Mouse (Mus musculus) forebrain, postnatal 0 days (tissue): ENCODE measurements at regions not wholly inside any gene's neighbourhood (a gene's known extent, or its start where the extent isn't known, plus 50 kb on each side); places are given as distances from the start of the nearest gene placed in this dataset.

Experiments used
- ATAC-seq: fragments of 200-750 bp; cut with Nextera tagmentation; 2 replicates; pipeline ENCODE4 v1.8.0; 2017; ENCODE audit warnings: mild to moderate bottlenecking, moderate library complexity
- DNase-seq: peaks from one replicate; pipeline ENCODE4 v3.0.0-alpha.2; 2015
- H3K27ac ChIP-seq: fragments of 300-500 bp; sonication (generic); 2 replicates; pipeline ENCODE4 v1.5.1; 2014; ENCODE audit warnings: low read depth, mild to moderate bottlenecking, antibody characterized with exemption, low read length, moderate library complexity, mixed read lengths
- H3K27me3 ChIP-seq: fragments of 300-500 bp; sonication (generic); 2 replicates; pipeline ENCODE4 v1.6.1; 2014; ENCODE audit warnings: mild to moderate bottlenecking, low read length, mixed read lengths; ENCODE audit not compliant: insufficient read depth
- H3K36me3 ChIP-seq: fragments of 300-500 bp; sonication (generic); 2 replicates; pipeline ENCODE4 v1.6.1; 2014; ENCODE audit warnings: mild to moderate bottlenecking, moderate library complexity; ENCODE audit not compliant: insufficient read depth
- H3K4me1 ChIP-seq: fragments of 300-500 bp; sonication (generic); 2 replicates; pipeline ENCODE4 v1.6.1; 2014; ENCODE audit warnings: antibody characterized with exemption; ENCODE audit not compliant: insufficient read depth
- H3K4me2 ChIP-seq: fragments of 300-500 bp; sonication (generic); 2 replicates; pipeline ENCODE4 v1.6.1; 2014; ENCODE audit warnings: low read depth, mild to moderate bottlenecking, moderate library complexity
- H3K4me3 ChIP-seq: fragments of 300-500 bp; sonication (generic); 2 replicates; pipeline ENCODE4 v1.5.1; 2014; ENCODE audit warnings: low read depth, low read length, mixed read lengths
- H3K9ac ChIP-seq: fragments of 300-500 bp; sonication (generic); 2 replicates; pipeline ENCODE4 v1.6.1; 2014; ENCODE audit warnings: mild to moderate bottlenecking
- H3K9me3 ChIP-seq: fragments of 300-500 bp; sonication (generic); 2 replicates; pipeline ENCODE4 v1.6.1; 2016; ENCODE audit warnings: low read length
- CTCF ChIP-seq: sonication (generic); IDR thresholded peaks from 2 replicates; pipeline ENCODE4 v1.5.1; 2016; ENCODE audit warnings: antibody characterized with exemption, control low read depth, low read depth
- WGBS: fragments of 180-500 bp; shearing (Covaris S2); extraction: QIAGEN DNeasy Blood & Tissue Kit; methylation state at CpG from one replicate; pipeline ENCODE4 v1.1.7; 2014; 5-methylcytosine and 5-hydroxymethylcytosine counted together

- no peaks in the 10 kb centered on the region for H3K9me3 ChIP-seq
- no peak for TF ChIP-seq CTCF
- no peaks in the 10 kb centered on the region for H3K36me3 ChIP-seq
- H3K4me2 ChIP-seq = no peak overlapping the region
- H3K9ac ChIP-seq = no peak overlapping the region
- no peak overlapping the region for H3K27ac ChIP-seq
- no peaks in the 10 kb centered on the region for H3K27me3 ChIP-seq
- WGBS = 93% methylated on average over 3 of the region's 3 CpGs
- H3K4me3 ChIP-seq = no peak overlapping the region
- ATAC-seq (no peak), DNase-seq (no peak)
- H3K4me1 ChIP-seq = no peaks in the 10 kb centered on the region
Measured at GRCm38 (mm10) chr16:68428541-68428940, 807.8 kb upstream of the Cadm2 start.

DNA sequence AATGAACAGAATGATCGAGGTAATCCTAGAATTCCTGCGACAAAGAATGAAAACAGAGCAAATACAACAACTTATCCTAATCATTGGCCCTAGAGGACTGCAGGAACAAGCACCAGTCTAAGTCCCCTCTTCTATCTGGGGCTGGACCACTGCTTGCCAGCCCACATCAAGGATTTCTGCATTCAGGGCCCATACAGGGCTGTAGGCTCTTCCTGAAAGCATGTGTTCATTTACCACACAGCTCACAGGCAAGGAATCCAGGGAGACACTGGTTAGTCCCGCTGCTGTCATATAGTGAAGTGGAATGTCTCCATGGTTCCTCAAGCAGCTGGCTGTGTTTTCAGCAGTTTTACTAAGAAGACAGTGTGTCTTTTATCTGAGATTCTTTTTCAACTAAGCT is 806.8 kb upstream of the Cadm2 start:
- Histone ChIP-seq H3K9ac (no peak overlapping the region), H3K4me2 (no peak overlapping the region), H3K4me1 (no peaks in the 10 kb centered on the region), H3K27me3 (no peaks in the 10 kb centered on the region), H3K4me3 (no peak overlapping the region), H3K9me3 (no peaks in the 10 kb centered on the region), H3K36me3 (no peaks in the 10 kb centered on the region), H3K27ac (no peak overlapping the region)
- TF ChIP-seq CTCF = no peak
- ATAC-seq (no peak), DNase-seq (no peak)
- 73% methylated on average over 3 of the region's 3 CpGs for WGBS

- Histone ChIP-seq H3K4me3 (no peak overlapping the region), H3K4me1 (no peaks in the 10 kb centered on the region), H3K4me2 (no peak overlapping the region), H3K36me3 (no peaks in the 10 kb centered on the region), H3K27ac (no peak overlapping the region), H3K9me3 (no peaks in the 10 kb centered on the region), H3K27me3 (no peaks in the 10 kb centered on the region), H3K9ac (no peak overlapping the region)
- no peak for TF ChIP-seq CTCF
- WGBS = 60% methylated on average over 1 of the region's 1 CpGs
- DNase-seq (no peak), ATAC-seq (no peak)
Measured at GRCm38 (mm10) chr16:68425276-68425675, 804.6 kb upstream of the Cadm2 start.

DNA sequence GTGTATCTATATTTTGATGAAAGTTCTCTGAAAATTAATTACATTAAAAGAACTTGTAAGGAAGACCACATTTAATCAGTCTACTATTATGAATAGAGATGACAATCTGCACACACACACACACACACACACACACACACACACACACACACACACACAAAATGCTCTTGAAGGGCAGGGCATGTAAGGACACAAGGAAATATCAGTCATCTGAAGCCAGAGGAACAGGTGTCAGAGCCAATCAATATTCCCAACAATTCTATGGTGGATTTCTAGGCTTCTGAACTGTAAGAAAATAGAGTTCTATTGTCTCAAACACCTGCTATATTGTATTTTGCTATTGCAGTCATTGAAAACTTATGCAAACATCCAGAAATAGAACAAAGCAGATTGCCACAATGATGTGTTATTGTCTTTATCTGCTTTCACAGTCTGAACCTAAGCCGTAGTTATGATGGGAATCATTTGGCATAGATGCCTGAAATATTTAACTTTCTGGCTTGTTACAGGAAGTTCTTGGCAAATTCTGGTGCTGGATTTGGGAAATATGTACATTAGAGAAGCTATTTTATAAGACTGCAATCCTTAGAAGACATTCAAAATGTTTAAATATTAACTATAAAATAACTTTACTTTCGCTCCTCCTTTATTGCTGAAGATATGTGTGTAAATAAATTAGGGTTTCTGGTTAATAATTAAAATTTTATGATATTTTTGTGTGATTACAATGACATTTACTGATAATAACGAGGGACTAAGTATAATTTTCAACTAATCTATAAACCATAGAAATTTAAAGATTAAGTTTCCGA is 781.4 kb upstream of the Cadm2 start:
- Histone ChIP-seq H3K36me3 (no peaks in the 10 kb centered on the region), H3K4me2 (no peak overlapping the region), H3K27ac (no peak overlapping the region), H3K9ac (no peak overlapping the region), H3K27me3 (no peaks in the 10 kb centered on the region), H3K4me3 (no peak overlapping the region), H3K4me1 (no peaks in the 10 kb centered on the region), H3K9me3 (no peaks in the 10 kb centered on the region)
- DNase-seq (no peak), ATAC-seq (no peak)
- 74% methylated on average over 4 of the region's 4 CpGs for WGBS
- TF ChIP-seq CTCF = no peak

- H3K4me3 ChIP-seq = no peak overlapping the region
- DNase-seq (no peak), ATAC-seq (no peak)
- H3K27ac ChIP-seq = no peak overlapping the region
- H3K9ac ChIP-seq = no peak overlapping the region
- no peaks in the 10 kb centered on the region for H3K36me3 ChIP-seq
- H3K4me1 ChIP-seq = no peaks in the 10 kb centered on the region
- no peak for TF ChIP-seq CTCF
- H3K27me3 ChIP-seq = no peaks in the 10 kb centered on the region
- H3K4me2 ChIP-seq = no peak overlapping the region
- H3K9me3 ChIP-seq = no peaks in the 10 kb centered on the region
Measured at GRCm38 (mm10) chr16:68400591-68400990, 779.9 kb upstream of the Cadm2 start.

DNA sequence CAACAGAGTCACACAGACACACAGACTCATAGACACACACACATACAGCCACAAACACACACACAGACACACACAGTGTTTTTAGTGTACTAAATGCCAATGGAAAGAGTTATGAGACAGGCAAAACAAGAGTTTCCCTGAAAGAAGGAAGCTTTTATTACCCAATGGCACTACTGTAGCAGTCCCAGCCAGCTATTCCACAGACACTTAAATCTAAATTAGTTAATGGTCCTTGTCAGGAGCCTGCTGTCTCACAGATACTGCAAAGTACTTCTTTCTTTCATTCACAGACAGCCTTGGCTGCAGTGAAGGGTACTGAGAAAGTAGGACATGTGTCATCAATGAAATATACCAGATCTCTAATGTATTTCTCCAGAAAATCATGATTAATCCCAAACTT is 730.4 kb upstream of the Cadm2 start:
- H3K36me3 ChIP-seq = no peaks in the 10 kb centered on the region
- no peak overlapping the region for H3K4me3 ChIP-seq
- DNase-seq = peak; percentile 0
- no peak for TF ChIP-seq CTCF
- no peak overlapping the region for H3K27ac ChIP-seq
- H3K4me1 ChIP-seq = no peaks in the 10 kb centered on the region
- no peaks in the 10 kb centered on the region for H3K9me3 ChIP-seq
- H3K27me3 ChIP-seq = no peaks in the 10 kb centered on the region
- no peak for ATAC-seq
- no peak overlapping the region for H3K4me2 ChIP-seq
- H3K9ac ChIP-seq = no peak overlapping the region

DNA sequence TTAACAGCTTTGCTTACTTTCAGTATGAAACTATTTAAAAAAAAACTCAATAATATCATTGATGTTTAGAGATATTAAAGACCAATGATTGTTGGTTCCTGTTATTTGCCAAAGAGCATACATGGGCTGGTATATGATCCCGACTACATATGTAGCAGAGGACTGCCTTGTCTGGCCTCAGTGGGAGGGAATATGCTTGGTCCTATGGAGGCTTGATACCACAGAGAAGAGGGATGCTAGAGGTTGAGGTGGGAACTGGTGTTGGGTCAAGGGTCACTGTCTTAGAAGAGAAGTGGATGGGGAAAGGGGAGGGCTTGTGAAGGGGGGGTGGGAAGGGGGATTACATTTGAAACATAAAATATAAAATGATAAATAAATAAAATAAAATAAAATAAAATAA is 718.3 kb upstream of the Cadm2 start:
- no peak for TF ChIP-seq CTCF
- no peak overlapping the region for H3K4me2 ChIP-seq
- H3K27me3 ChIP-seq = no peaks in the 10 kb centered on the region
- no peak for ATAC-seq
- no peak for DNase-seq
- WGBS = 93% methylated on average over 1 of the region's 1 CpGs
- H3K4me1 ChIP-seq = no peaks in the 10 kb centered on the region
- no peak overlapping the region for H3K4me3 ChIP-seq
- H3K36me3 ChIP-seq = no peaks in the 10 kb centered on the region
- H3K9ac ChIP-seq = no peak overlapping the region
- no peak overlapping the region for H3K27ac ChIP-seq
- H3K9me3 ChIP-seq = no peaks in the 10 kb centered on the region
